Mouse (Mus musculus): ENCODE results near the gene Gal3st2c. TPM values are rescaled to one million over a fixed set of nuclear protein-coding genes. Genes with fewer than 3 reads are reported as not detected.
"Not testable (repeated sequence)": the region's sequence is repeated elsewhere in the genome, so short reads cannot be mapped to it uniquely, and the experiment has no call there.

Gal3st2c gene
- 0.39 TPM in 1 of 2 replicates, not detected in the other for total RNA-seq (2014; fragmentation: Nextera tagmentation)
- total RNA-seq (2017), result 0.11 and 0.12 TPM in 2 replicates
- polyA plus RNA-seq (2012), result not detected in 2 replicates

GRCm38 (mm10) chr1:93990209-93990608 lies at the start of gene Gal3st2c:
TSS of gene Gal3st2c (plus strand) at chr1:93990509.
- H3K36me3 ChIP-seq (replicated peaks); H3K4me3 ChIP-seq (ENCODE audit: low read depth, low read length); ATAC-seq (ENCODE audit: extremely low read depth, insufficient number of reproducible peaks, low FRiP score, poor library complexity, severe bottlenecking); H3K9me3 ChIP-seq (replicated peaks); DNase-seq (ENCODE audit: low spot score); H3K27me3 ChIP-seq (ENCODE audit: insufficient read depth, low read length): not testable (repeated sequence)
- H3K4me1 ChIP-seq (ENCODE audit: insufficient read depth, low read depth, low read length), result peaks cover 10% of the 10 kb centered on the region

- not testable (repeated sequence) for H3K9me3 ChIP-seq (replicated peaks); ATAC-seq (ENCODE audit: extremely low read depth, insufficient number of reproducible peaks, low FRiP score, poor library complexity, severe bottlenecking); H3K27me3 ChIP-seq (ENCODE audit: insufficient read depth, low read length); H3K36me3 ChIP-seq (replicated peaks); H3K4me1 ChIP-seq (ENCODE audit: insufficient read depth, low read depth, low read length); DNase-seq (ENCODE audit: low spot score); H3K4me3 ChIP-seq (ENCODE audit: low read depth, low read length)
Measured at GRCm38 (mm10) chr1:93949087-93949486, 41.2 kb upstream of the Gal3st2c start.

- ATAC-seq (ENCODE audit: extremely low read depth, insufficient number of reproducible peaks, low FRiP score, poor library complexity, severe bottlenecking), result peak; percentile 22; the same call in 1 of the 2 replicates
Measured at GRCm38 (mm10) chr1:93966489-93966888, 23.8 kb upstream of the Gal3st2c start.

GRCm38 (mm10) chr1:93970380-93970779 lies 19.9 kb upstream of the Gal3st2c start:
- not testable (repeated sequence) for H3K9me3 ChIP-seq (replicated peaks); DNase-seq (ENCODE audit: low spot score); H3K4me3 ChIP-seq (ENCODE audit: low read depth, low read length); H3K4me1 ChIP-seq (ENCODE audit: insufficient read depth, low read depth, low read length); H3K27me3 ChIP-seq (ENCODE audit: insufficient read depth, low read length); ATAC-seq (ENCODE audit: extremely low read depth, insufficient number of reproducible peaks, low FRiP score, poor library complexity, severe bottlenecking); H3K36me3 ChIP-seq (replicated peaks)

More at GRCm38 (mm10) chr1:93966489-93966888, 23.8 kb upstream of the Gal3st2c start:
- not testable (repeated sequence) for H3K36me3 ChIP-seq (replicated peaks); DNase-seq (ENCODE audit: low spot score); H3K9me3 ChIP-seq (replicated peaks); H3K4me1 ChIP-seq (ENCODE audit: insufficient read depth, low read depth, low read length); H3K4me3 ChIP-seq (ENCODE audit: low read depth, low read length); H3K27me3 ChIP-seq (ENCODE audit: insufficient read depth, low read length)

GRCm38 (mm10) chr1:93970797-93971196 lies 19.5 kb upstream of the Gal3st2c start:
- not testable (repeated sequence) for ATAC-seq (ENCODE audit: extremely low read depth, insufficient number of reproducible peaks, low FRiP score, poor library complexity, severe bottlenecking); H3K9me3 ChIP-seq (replicated peaks); H3K27me3 ChIP-seq (ENCODE audit: insufficient read depth, low read length); H3K36me3 ChIP-seq (replicated peaks); H3K4me3 ChIP-seq (ENCODE audit: low read depth, low read length); DNase-seq (ENCODE audit: low spot score); H3K4me1 ChIP-seq (ENCODE audit: insufficient read depth, low read depth, low read length)

GRCm38 (mm10) chr1:93975764-93976163 lies 14.5 kb upstream of the Gal3st2c start:
- ATAC-seq (ENCODE audit: extremely low read depth, insufficient number of reproducible peaks, low FRiP score, poor library complexity, severe bottlenecking); DNase-seq (ENCODE audit: low spot score); H3K36me3 ChIP-seq (replicated peaks); H3K4me1 ChIP-seq (ENCODE audit: insufficient read depth, low read depth, low read length); H3K27me3 ChIP-seq (ENCODE audit: insufficient read depth, low read length); H3K4me3 ChIP-seq (ENCODE audit: low read depth, low read length); H3K9me3 ChIP-seq (replicated peaks): not testable (repeated sequence)

- H3K9me3 ChIP-seq (replicated peaks); H3K4me1 ChIP-seq (ENCODE audit: insufficient read depth, low read depth, low read length); DNase-seq (ENCODE audit: low spot score); H3K36me3 ChIP-seq (replicated peaks); H3K4me3 ChIP-seq (ENCODE audit: low read depth, low read length); H3K27me3 ChIP-seq (ENCODE audit: insufficient read depth, low read length): not testable (repeated sequence)
- ATAC-seq (ENCODE audit: extremely low read depth, insufficient number of reproducible peaks, low FRiP score, poor library complexity, severe bottlenecking), result peak; percentile 43; the same call in 1 of the 2 replicates
Measured at GRCm38 (mm10) chr1:93978287-93978686, 12.0 kb upstream of the Gal3st2c start.

- H3K4me1 ChIP-seq (ENCODE audit: insufficient read depth, low read depth, low read length); H3K27me3 ChIP-seq (ENCODE audit: insufficient read depth, low read length); DNase-seq (ENCODE audit: low spot score); H3K36me3 ChIP-seq (replicated peaks); H3K4me3 ChIP-seq (ENCODE audit: low read depth, low read length); H3K9me3 ChIP-seq (replicated peaks): not testable (repeated sequence)
- ATAC-seq (ENCODE audit: extremely low read depth, insufficient number of reproducible peaks, low FRiP score, poor library complexity, severe bottlenecking), result peak; percentile 42; the same call in 1 of the 2 replicates
Measured at GRCm38 (mm10) chr1:93980932-93981331, 9.4 kb upstream of the Gal3st2c start.

GRCm38 (mm10) chr1:93986167-93986566 lies 4.1 kb upstream of the Gal3st2c start:
- Histone ChIP-seq H3K36me3 (replicated peaks) (no peaks in the 10 kb centered on the region), H3K9me3 (replicated peaks) (no peaks in the 10 kb centered on the region), H3K4me3 (ENCODE audit: low read depth, low read length) (no peak overlapping the region), H3K4me1 (ENCODE audit: insufficient read depth, low read depth, low read length) (peaks cover 4% of the 10 kb centered on the region), H3K27me3 (ENCODE audit: insufficient read depth, low read length) (no peaks in the 10 kb centered on the region)
- TF ChIP-seq GATA1 (IDR thresholded peaks at IDR 0.05; ENCODE audit: borderline replicate concordance, low read length) (no peak), POLR2AphosphoS5 (IDR thresholded peaks at IDR 0.05; ENCODE audit: insufficient replicate concordance, low read depth, low read length) (no peak), CTCF (IDR thresholded peaks at IDR 0.05; ENCODE audit: low read depth, low read length) (no peak), GATA2 (IDR thresholded peaks at IDR 0.05; ENCODE audit: borderline replicate concordance, low read depth, low read length) (no peak), TAL1 (conservative IDR thresholded peaks at IDR 0.05; ENCODE audit: low read depth, low read length) (no peak)
- ATAC-seq (ENCODE audit: extremely low read depth, insufficient number of reproducible peaks, low FRiP score, poor library complexity, severe bottlenecking) (no peak), DNase-seq (ENCODE audit: low spot score) (no peak)
